Mouse (Mus musculus) midbrain, postnatal 0 days (tissue): ENCODE results near the gene Bcap31. TPM values are rescaled to one million over a fixed set of nuclear protein-coding genes. Genes with fewer than 3 reads are reported as not detected.

ENCODE experiments used
- ATAC-seq: fragments of 200-750 bp; cut with Nextera tagmentation; 2 replicates; pipeline ENCODE4 v1.8.0; 2017; ENCODE audit warnings: moderate number of reproducible peaks, mild to moderate bottlenecking, moderate TSS enrichment, moderate library complexity; ENCODE audit not compliant: low FRiP score
- DNase-seq: peaks from one replicate; pipeline ENCODE4 v3.0.0-alpha.2; 2015; ENCODE audit warnings: low spot score
- H3K27ac ChIP-seq: fragments of 300-500 bp; sonication (generic); 2 replicates; pipeline ENCODE4 v1.5.1; 2014; ENCODE audit warnings: low read depth, mild to moderate bottlenecking, low read length, mixed read lengths
- H3K27me3 ChIP-seq: fragments of 300-500 bp; sonication (generic); 2 replicates; pipeline ENCODE4 v1.6.1; 2014; ENCODE audit warnings: low read length, control low read depth, mixed read lengths; ENCODE audit not compliant: insufficient read depth
- H3K36me3 ChIP-seq: fragments of 300-500 bp; sonication (generic); 2 replicates; pipeline ENCODE4 v1.6.1; 2014; ENCODE audit warnings: low read length, control low read depth, mixed read lengths; ENCODE audit not compliant: insufficient read depth
- H3K4me1 ChIP-seq: fragments of 300-500 bp; sonication (generic); 2 replicates; pipeline ENCODE4 v1.6.1; 2014; ENCODE audit warnings: mild to moderate bottlenecking, control low read depth, antibody characterized with exemption, low read length, mixed read lengths; ENCODE audit not compliant: insufficient read depth
- H3K4me2 ChIP-seq: fragments of 300-500 bp; sonication (generic); 2 replicates; pipeline ENCODE4 v1.6.1; 2014; ENCODE audit warnings: low read depth, mild to moderate bottlenecking, low read length, mixed read lengths; ENCODE audit not compliant: poor library complexity, severe bottlenecking
- H3K4me3 ChIP-seq: fragments of 300-500 bp; sonication (generic); 2 replicates; pipeline ENCODE4 v1.5.1; 2014; ENCODE audit warnings: low read depth, mild to moderate bottlenecking, low read length, moderate library complexity
- H3K9ac ChIP-seq: fragments of 300-500 bp; sonication (generic); replicated peaks from 2 replicates; pipeline ENCODE4 v1.6.1; 2014; ENCODE audit warnings: mild to moderate bottlenecking, low read length, moderate library complexity, mixed read lengths; ENCODE audit not compliant: poor library complexity, severe bottlenecking
- H3K9me3 ChIP-seq: fragments of 300-500 bp; sonication (generic); 2 replicates; pipeline ENCODE4 v1.6.1; 2016; ENCODE audit warnings: low read length, control low read depth
- CTCF ChIP-seq: IDR thresholded peaks from 2 replicates; pipeline ENCODE4 v1.5.1; 2016; ENCODE audit warnings: antibody characterized with exemption, mild to moderate bottlenecking
- WGBS: fragments of 180-500 bp; shearing (Covaris S2); extraction: QIAGEN DNeasy Blood & Tissue Kit; methylation state at CpG from one replicate; pipeline ENCODE4 v1.1.7; 2014; 5-methylcytosine and 5-hydroxymethylcytosine counted together
- polyA plus RNA-seq: library from polyadenylated mRNA; unstranded; fragments of >200 nt; fragmentation: Nextera tagmentation; extraction: Ambion mirVana; gene quantifications from 2 replicates; pipeline ENCODE4 v1.2.1, GENCODE M21; 2015
- total RNA-seq: library from RNA; depleted of rRNA; stranded (reverse); fragments of >200 nt; gene quantifications from 2 replicates; pipeline ENCODE4 v1.2.3, GENCODE M21; 2014; rRNA removed

The Bcap31 gene
- total and polyA plus RNA-seq, 2 experiments from 2014 or later: 48.7 to 134 TPM

- H3K4me3 ChIP-seq: no peak overlapping the region
- H3K9ac ChIP-seq: no peak overlapping the region
- H3K4me1 ChIP-seq: no peaks in the 10 kb centered on the region
- no peaks in the 10 kb centered on the region for H3K27me3 ChIP-seq
- H3K36me3 ChIP-seq: no peaks in the 10 kb centered on the region
- DNase-seq: no peak
- no peaks in the 10 kb centered on the region for H3K9me3 ChIP-seq
- H3K4me2 ChIP-seq: no peak overlapping the region
- no peak for ATAC-seq
- no peak overlapping the region for H3K27ac ChIP-seq
- 82% methylated on average over 3 of the region's 3 CpGs for WGBS
- TF ChIP-seq CTCF: no peak
Measured at GRCm38 (mm10) chrX:73650869-73651268, 65.1 kb downstream of the Bcap31 start.

GRCm38 (mm10) chrX:73645121-73645520, 70.9 kb downstream of the Bcap31 start:
- ATAC-seq: no peak
- Histone ChIP-seq H3K27me3 (peaks cover 6% of the 10 kb centered on the region; the same call in 1 of the 2 replicates), H3K9me3 (no peaks in the 10 kb centered on the region), H3K4me3 (no peak overlapping the region), H3K4me1 (no peaks in the 10 kb centered on the region), H3K27ac (no peak overlapping the region), H3K36me3 (no peaks in the 10 kb centered on the region), H3K4me2 (no peak overlapping the region), H3K9ac (no peak overlapping the region)
- 47% methylated on average over 4 of the region's 4 CpGs for WGBS
- TF ChIP-seq CTCF: no peak
- DNase-seq: no peak

GRCm38 (mm10) chrX:73639901-73640469, 76.0 kb downstream of the Bcap31 start:
- 22% methylated on average over 41 of the region's 41 CpGs for WGBS
- DNase-seq: no peak
- H3K4me1 ChIP-seq: no peaks in the 10 kb centered on the region
- TF ChIP-seq CTCF: no peak
- peak overlapping the region; percentile 20; the same call in 1 of the 2 replicates for H3K4me3 ChIP-seq
- no peaks in the 10 kb centered on the region for H3K9me3 ChIP-seq
- H3K4me2 ChIP-seq: peak overlapping the region; percentile 30
- H3K27me3 ChIP-seq: peaks cover 23% of the 10 kb centered on the region
- no peak for ATAC-seq
- no peak overlapping the region for H3K9ac ChIP-seq
- H3K36me3 ChIP-seq: no peaks in the 10 kb centered on the region
- H3K27ac ChIP-seq: no peak overlapping the region

- no peak for TF ChIP-seq CTCF
- H3K4me1 ChIP-seq: no peaks in the 10 kb centered on the region
- no peak within 1 kb of the TSS for H3K27ac ChIP-seq
- no peaks in the 10 kb centered on the region for H3K9me3 ChIP-seq
- H3K4me2 ChIP-seq: peak within 1 kb of the TSS; percentile 36
- H3K4me3 ChIP-seq: peak within 1 kb of the TSS; percentile 20; the same call in 1 of the 2 replicates
- 28% methylated on average over 24 of the region's 28 CpGs for WGBS
- H3K27me3 ChIP-seq: peaks cover 25% of the 10 kb centered on the region
- ATAC-seq (peak; percentile 35), DNase-seq (peak; percentile 30)
- no peaks in the 10 kb centered on the region for H3K36me3 ChIP-seq
- no peak within 1 kb of the TSS for H3K9ac ChIP-seq
Measured at GRCm38 (mm10) chrX:73639255-73639675, 76.7 kb downstream of the Bcap31 start, which contains the start of gene Dusp9. TSS of gene Dusp9 (plus strand) at chrX:73639419.

GRCm38 (mm10) chrX:73637415-73637814, 78.6 kb downstream of the Bcap31 start:
- 22% methylated on average over 19 of the region's 19 CpGs for WGBS
- peaks cover 25% of the 10 kb centered on the region for H3K27me3 ChIP-seq
- no peak overlapping the region for H3K27ac ChIP-seq
- DNase-seq (no peak), ATAC-seq (no peak)
- 0 out of 2 replicates have a peak overlapping the region, but pooled peaks have one; percentile 44 for H3K9ac ChIP-seq
- H3K4me1 ChIP-seq: no peaks in the 10 kb centered on the region
- no peak for TF ChIP-seq CTCF
- peak overlapping the region; percentile 35 for H3K4me3 ChIP-seq
- no peaks in the 10 kb centered on the region for H3K36me3 ChIP-seq
- peak overlapping the region; percentile 61 for H3K4me2 ChIP-seq
- no peaks in the 10 kb centered on the region for H3K9me3 ChIP-seq

Other genes with a start within 250 kb of the Bcap31 start
- gene Bgn, start 232.6 kb downstream of the Bcap31 start, total RNA-seq: 43.9 and 44.6 TPM in 2 replicates
- gene Bgn, start 232.6 kb downstream of the Bcap31 start, polyA plus RNA-seq: 17.1 and 19.8 TPM in 2 replicates
- gene Atp2b3, start 213.1 kb downstream of the Bcap31 start, total RNA-seq: 40.4 and 41.9 TPM in 2 replicates
- 6.7 and 7.9 TPM in 2 replicates for gene Atp2b3, start 213.1 kb downstream of the Bcap31 start, polyA plus RNA-seq
- 1.4 and 2.1 TPM in 2 replicates for gene Dusp9, start 76.8 kb downstream of the Bcap31 start, total RNA-seq
- gene Dusp9, start 76.8 kb downstream of the Bcap31 start, polyA plus RNA-seq: 0.39 and 0.68 TPM in 2 replicates
- 89.4 and 136 TPM in 2 replicates for gene Pnck, start 56.1 kb downstream of the Bcap31 start, total RNA-seq
- 159 and 172 TPM in 2 replicates for gene Pnck, start 56.1 kb downstream of the Bcap31 start, polyA plus RNA-seq
- gene Slc6a8, start 43.0 kb downstream of the Bcap31 start, total RNA-seq: 49.5 and 69.4 TPM in 2 replicates
- gene Slc6a8, start 43.0 kb downstream of the Bcap31 start, polyA plus RNA-seq: 6.0 and 6.6 TPM in 2 replicates
- gene Abcd1, start 422 bp upstream of the Bcap31 start, total RNA-seq: 16.7 and 19.2 TPM in 2 replicates
- 7.9 and 9.0 TPM in 2 replicates for gene Abcd1, start 422 bp upstream of the Bcap31 start, polyA plus RNA-seq
- gene Plxnb3, start 40.9 kb upstream of the Bcap31 start, total RNA-seq: 1.5 and 4.0 TPM in 2 replicates
- gene Plxnb3, start 40.9 kb upstream of the Bcap31 start, polyA plus RNA-seq: 0.58 and 0.61 TPM in 2 replicates
- 0.09 and 0.49 TPM in 2 replicates for gene Srpk3, start 58.2 kb upstream of the Bcap31 start, total RNA-seq
- gene Srpk3, start 58.2 kb upstream of the Bcap31 start, polyA plus RNA-seq: 2.1 and 2.4 TPM in 2 replicates
- gene Idh3g, start 70.7 kb upstream of the Bcap31 start, total RNA-seq: 207 and 236 TPM in 2 replicates
- 218 and 245 TPM in 2 replicates for gene Idh3g, start 70.7 kb upstream of the Bcap31 start, polyA plus RNA-seq
- gene Ssr4, start 70.9 kb upstream of the Bcap31 start, total RNA-seq: 99.8 and 115 TPM in 2 replicates
- gene Ssr4, start 70.9 kb upstream of the Bcap31 start, polyA plus RNA-seq: 166 and 184 TPM in 2 replicates
- gene Pdzd4, start 108.8 kb upstream of the Bcap31 start, total RNA-seq: 196 and 242 TPM in 2 replicates
- gene Pdzd4, start 108.8 kb upstream of the Bcap31 start, polyA plus RNA-seq: 4.4 and 5.1 TPM in 2 replicates
- not detected in 2 replicates for gene Avpr2, start 175.9 kb upstream of the Bcap31 start, total RNA-seq
- 0.06 TPM in 1 of 2 replicates, not detected in the other for gene Avpr2, start 175.9 kb upstream of the Bcap31 start, polyA plus RNA-seq
- 292 and 296 TPM in 2 replicates for gene L1cam, start 179.9 kb upstream of the Bcap31 start, total RNA-seq
- gene L1cam, start 179.9 kb upstream of the Bcap31 start, polyA plus RNA-seq: 113 and 116 TPM in 2 replicates
- 4.8 and 5.6 TPM in 2 replicates for gene Arhgap4, start 205.7 kb upstream of the Bcap31 start, total RNA-seq
- gene Arhgap4, start 205.7 kb upstream of the Bcap31 start, polyA plus RNA-seq: 1.3 and 1.4 TPM in 2 replicates
- 47.7 and 83.0 TPM in 2 replicates for gene Naa10, start 205.8 kb upstream of the Bcap31 start, total RNA-seq
- 77.5 and 81.8 TPM in 2 replicates for gene Naa10, start 205.8 kb upstream of the Bcap31 start, polyA plus RNA-seq
- 3.3 and 8.8 TPM in 2 replicates for gene Renbp, start 214.7 kb upstream of the Bcap31 start, total RNA-seq
- gene Renbp, start 214.7 kb upstream of the Bcap31 start, polyA plus RNA-seq: 10.3 and 12.5 TPM in 2 replicates